Mouse (Mus musculus) ES-Bruce4 (cell line): ENCODE measurements around the gene Dcxr.

Source experiments
- CTCF ChIP-seq: IDR thresholded peaks from one replicate; pipeline ENCODE4 v1.8.1; 2011; ENCODE audit warnings: low read depth, low read length
- EP300 ChIP-seq: IDR thresholded peaks from 2 replicates; pipeline ENCODE4 v1.6.1; 2011; ENCODE audit warnings: low read depth, low read length; ENCODE audit not compliant: insufficient read depth

- TF ChIP-seq EP300 = no peak
- no peak for TF ChIP-seq CTCF
Measured at GRCm38 (mm10) chr11:120711980-120712604, 15.0 kb downstream of the Dcxr start.
